Mouse (Mus musculus) urinary bladder, adult 2 months (tissue): ENCODE measurements around the gene Slc27a4. TPM values are rescaled to one million over a fixed set of nuclear protein-coding genes. Genes with fewer than 3 reads are reported as not detected.

Source experiments
- DNase-seq: peaks from one replicate; pipeline ENCODE4 v3.0.0; 2022; ENCODE audit warnings: low spot score
- polyA plus RNA-seq: library from polyadenylated mRNA; depleted of rRNA; stranded (reverse); fragments of >200 nt; gene quantifications from 2 replicates; pipeline ENCODE4 v1.2.3, GENCODE M21; 2012

Slc27a4 gene
- polyA plus RNA-seq, 1 experiment: 30.0 TPM

DNA sequence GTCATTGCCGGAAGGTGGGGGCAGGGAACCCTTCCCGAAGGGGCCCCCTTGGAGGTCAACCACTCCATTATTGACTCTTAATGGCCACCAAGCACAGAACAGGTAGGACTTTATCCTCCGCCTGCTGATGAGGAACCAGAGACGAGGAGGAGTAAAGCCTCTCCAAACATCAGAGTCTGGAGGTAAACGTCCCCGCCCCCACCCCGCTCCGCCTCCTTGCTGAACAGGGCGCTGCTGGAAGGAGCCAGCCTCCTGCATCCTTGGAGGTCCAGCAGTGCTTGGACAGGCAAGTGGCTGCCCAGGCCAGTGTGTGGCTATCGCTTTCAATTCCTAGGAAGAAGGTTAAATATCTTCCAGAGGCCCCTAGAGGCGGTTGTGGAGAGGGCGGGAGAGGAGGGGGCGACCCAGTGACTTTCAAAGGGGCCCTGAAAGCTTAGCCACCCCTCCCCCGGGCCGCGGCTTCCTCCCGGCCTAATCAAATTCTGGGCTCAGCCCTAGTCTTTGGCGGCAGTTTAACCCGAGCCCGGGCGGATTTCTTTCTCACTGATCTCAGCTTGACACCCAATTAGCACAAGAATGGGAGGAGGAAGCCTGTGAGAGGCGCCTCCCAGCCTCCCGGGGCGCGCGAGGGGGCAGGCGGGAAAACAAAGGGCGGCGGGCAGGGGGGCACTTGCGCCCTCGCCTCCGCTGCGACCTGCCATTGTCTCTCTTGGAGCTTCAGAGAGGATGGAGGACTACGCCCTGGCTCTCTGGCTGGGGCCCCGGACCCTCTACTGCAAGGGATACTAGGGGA is 17.8 kb downstream of the Slc27a4 start, which contains the start of gene Urm1:
Gene Urm1, plus strand, starts transcription at position 51 of the 793 bp plus-strand sequence.
- no peak for DNase-seq

DNA sequence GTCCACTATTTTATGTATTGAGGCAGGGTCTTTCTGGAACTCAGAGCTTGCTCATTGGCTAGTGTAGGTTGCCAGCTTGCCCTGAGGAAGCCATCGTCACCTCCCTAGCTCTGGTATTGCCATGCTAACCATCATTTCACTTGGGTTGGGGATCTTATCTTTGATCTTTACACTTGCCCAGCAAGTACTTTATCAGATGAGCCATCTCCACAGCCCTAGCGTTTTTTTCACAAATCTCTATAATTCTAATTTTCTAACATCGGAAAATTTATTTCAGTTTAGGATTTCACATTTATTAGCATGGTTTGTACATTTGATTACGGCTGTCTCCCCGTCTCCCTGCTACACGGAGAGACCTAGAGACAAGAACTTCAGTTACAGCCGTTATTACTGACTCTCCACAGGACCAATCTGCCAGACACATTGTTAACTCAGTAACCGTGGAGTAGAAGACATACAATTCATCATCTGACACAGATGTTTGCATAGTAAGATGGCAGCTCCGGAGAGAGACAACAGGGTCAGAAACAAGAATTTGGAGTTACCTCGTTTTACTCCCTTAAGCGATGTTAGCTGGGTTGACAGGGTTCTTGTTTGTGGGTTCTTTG is 24.0 kb downstream of the Slc27a4 start:
- no peak for DNase-seq

DNA sequence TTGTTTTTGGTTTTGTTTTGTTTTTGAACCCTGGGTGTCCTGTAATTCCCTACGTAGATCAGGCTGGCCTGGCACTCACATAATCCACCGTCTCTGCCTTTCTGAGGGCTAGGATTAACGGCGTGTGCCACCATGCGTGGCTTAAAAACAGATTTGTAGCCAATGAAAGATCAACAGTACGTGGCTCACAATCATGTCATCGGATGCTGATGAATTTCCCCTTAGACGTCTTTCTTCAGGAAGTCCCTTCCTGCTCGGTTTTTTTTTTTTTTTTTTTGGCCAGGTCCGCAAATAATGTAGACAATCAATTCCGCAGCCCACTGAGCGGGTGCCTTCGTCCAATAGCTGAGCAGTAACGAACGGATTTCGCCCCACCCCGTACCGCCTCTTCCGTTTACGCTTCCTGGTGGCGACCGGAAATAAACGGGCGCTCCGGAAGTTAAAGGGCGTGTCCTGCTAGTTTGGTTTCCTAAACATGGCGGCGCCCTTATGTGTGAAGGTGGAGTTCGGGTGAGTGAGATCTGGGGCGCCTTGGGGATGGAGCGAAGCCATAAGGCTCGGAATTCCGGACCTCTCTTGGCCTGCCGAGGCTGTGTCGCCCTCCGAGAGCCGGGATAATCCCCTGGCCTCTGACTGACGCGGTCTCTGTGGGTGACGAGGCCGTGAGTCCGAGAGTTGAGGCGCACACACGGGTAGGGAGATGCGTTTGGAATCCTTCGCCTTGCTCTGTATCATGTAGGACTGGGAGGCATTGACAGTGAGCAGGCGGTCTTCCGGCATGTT is 24.7 kb downstream of the Slc27a4 start:
- DNase-seq: peak; percentile 76

DNA sequence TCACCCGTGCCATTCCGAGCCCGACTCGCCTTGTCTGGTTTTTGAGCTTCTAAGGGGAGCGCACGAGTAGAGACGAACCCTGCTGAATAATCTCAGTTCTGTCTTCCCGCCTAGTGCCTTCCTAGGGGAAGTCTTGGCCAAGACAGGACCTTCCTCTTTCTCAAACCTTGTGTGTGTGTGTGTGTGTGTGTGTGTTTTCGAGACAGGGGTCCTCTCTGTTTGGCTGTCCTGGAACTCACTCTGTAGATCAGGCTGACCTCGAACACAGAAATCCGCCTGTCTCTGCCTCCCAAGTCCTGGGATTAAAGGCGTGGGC is 25.2 kb downstream of the Slc27a4 start:
- no peak for DNase-seq

DNA sequence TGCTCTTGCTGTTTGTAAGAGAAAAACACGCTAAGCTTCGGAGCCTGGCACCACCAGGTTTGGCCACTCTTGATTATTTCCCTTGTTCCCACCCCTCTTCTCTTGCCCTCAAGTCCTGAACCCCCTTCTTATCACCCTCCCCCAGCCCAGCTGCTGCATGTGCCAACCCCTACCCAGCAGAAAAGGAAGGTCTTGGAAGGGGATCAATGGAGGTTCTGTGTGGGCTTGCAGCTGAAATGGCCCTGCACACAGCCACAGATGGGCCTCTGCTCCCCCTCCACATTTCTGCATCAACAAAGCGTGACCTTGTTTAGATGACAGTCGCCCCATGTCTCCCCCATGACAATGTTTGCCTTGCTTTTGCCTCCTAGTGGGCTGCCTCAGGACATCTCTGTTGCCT is 28.7 kb downstream of the Slc27a4 start:
- no peak for DNase-seq

DNA sequence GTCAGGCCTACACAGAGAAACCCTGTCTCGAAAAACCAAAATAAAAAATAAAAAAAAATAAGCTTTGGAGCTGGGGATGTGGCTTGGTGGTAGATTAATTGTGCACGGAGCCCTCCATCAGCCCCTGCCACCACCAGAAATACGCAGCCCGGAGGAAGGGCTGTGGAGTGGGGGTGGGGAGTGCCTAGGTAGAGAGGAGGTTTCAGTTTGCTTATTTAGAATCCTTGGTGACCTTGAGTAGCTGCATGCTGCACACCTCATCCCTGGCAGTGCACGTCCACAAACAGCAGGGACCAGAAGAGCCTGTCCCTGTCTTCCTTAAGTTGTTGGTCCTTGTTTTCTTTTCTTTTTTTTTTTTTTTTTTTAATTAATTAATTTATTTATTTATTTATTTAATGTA is 31.4 kb downstream of the Slc27a4 start:
- DNase-seq: no peak

DNA sequence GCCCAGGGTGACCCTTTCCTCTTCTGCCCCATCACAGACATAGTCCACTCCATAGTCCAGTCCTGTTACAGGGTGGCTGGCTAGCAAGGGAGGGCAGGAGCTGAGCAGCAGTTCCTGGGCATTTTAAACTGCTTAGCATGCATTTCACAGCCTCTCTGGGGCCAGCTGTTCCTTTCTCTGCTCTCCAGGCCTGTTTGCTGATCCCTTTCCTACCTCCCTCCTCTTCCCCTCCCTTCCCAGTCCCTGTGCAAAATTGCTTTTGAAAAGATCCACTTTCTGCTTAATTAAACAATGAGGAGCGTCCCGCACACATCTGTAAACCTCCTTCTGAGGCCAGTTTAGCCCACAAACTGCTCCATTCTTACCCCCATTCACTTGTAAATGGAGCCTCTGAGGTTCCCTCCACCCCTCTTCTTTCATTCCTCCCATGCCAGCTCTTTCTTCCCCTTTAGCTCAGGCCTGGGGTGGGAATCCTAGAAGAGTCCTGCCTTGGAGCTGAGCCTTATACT is 33.0 kb downstream of the Slc27a4 start:
- no peak for DNase-seq

DNA sequence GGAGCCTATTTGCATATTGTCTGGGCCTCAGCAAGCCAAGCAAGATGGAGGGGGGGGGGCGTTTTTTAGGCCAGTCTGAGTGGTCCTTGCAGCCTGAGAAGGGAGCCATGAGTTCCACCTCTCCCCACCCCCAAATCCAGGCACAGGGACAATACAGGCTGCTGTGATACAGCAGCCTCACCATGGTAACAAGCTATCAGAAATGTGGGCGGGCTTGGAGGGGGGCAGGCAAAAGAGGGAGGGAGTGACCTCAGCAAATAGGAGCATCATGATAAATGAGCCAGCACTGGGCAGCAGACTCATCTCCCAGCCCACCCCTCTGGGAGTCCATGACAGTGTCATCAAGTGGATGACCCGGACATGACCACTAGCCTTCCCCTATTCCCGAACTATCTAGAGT is 37.0 kb downstream of the Slc27a4 start:
- DNase-seq: no peak

DNA sequence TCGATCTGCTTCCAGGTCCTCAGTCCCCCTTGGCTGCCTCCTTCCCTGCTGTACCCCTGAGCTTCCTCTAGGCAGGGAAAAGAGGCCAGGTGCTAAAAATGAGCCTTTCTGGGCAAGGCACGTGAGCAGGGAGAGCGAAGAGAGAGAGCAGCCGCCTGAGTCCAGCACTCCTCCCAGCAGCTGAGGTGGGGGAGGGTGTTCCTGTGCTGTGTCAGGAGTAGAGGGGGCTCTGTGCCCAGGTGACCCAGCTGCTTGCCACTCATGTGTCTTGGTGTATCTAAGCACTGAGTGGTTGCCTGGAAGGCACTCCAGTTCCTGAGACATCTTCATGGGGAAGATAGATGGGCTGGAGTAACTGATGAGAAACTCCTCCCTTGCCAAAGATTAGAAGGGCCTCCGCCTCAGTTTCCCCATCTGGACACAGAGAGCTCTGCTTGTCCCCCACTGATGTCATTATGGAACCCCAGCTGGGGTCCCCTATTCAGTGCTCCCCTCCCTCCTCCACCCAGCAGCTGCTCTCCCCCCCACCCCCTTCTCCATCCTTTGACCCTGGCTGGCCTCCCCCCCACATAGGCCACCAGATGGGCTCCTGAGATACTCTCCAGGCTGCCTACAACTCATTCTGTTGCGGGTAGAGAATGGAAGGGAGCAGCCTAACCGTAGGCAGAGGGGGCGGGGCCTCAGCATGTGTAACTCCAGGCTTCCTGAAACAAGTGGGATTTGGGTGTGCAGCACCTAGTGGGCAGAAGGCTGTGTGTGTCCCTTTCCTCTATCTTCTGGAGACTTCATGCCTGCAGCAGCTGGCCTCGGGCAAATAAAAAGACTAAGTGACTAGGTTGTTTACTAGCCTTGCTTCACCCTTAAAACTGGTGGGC is 41.0 kb downstream of the Slc27a4 start:
- DNase-seq: no peak

DNA sequence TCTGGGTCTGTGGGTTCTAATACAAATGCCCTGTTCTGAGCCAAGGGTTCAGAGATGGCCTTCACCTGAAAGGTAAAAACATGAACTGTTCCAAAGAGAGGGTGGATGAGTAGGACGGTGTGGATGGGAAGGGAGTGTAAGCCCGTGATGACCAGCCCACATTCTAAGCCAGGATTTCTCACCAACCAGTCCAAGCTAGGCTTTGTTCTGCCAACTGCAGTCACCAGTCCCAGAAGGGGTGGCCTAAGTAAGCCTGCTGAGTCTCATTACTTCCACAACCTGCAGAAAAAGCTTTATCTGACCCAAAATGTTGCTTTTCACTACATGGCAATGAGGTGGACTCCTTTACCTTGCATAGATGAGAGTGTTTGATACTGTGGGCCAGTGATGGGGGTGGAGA is 41.7 kb downstream of the Slc27a4 start:
- no peak for DNase-seq

DNA sequence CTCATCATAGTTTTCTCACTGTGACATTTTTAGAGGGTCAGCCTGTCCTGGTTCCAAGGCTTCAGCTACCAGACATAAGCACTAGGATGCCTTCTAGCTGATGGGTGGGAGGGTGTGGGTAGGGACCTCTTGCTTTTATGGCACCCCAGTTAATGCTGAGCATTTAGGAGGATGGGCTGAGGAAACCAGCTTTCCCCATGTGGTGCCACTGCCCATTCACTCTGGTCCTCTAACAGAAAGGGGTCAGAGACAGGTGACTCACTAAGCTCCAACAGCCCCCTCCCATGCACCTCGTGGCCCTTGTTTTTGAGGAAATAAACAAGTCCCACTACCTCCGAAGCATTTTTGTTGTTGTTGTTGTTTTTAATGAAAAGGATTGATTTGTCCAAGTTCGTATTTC is 42.2 kb downstream of the Slc27a4 start:
- DNase-seq: no peak

DNA sequence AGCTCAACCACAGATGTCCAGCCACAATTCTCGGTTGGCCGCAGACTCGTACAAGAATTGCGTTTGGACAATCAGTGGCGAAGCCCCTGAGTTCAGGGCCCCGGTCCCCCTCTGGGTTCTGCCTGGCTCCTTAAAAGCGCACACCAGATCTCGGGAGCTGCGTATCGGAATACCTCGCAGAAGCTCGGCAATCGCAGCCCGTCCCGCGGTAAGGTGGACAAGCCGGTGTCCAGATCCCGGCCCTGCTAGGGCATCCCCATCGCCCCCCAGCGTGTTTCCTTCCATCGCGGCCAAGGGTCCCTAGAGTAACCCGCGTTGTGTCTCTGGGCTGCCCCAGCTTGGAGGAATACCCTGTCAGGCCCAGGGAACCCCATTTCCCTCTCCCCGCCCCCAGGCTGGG is 43.2 kb downstream of the Slc27a4 start:
- DNase-seq: no peak

DNA sequence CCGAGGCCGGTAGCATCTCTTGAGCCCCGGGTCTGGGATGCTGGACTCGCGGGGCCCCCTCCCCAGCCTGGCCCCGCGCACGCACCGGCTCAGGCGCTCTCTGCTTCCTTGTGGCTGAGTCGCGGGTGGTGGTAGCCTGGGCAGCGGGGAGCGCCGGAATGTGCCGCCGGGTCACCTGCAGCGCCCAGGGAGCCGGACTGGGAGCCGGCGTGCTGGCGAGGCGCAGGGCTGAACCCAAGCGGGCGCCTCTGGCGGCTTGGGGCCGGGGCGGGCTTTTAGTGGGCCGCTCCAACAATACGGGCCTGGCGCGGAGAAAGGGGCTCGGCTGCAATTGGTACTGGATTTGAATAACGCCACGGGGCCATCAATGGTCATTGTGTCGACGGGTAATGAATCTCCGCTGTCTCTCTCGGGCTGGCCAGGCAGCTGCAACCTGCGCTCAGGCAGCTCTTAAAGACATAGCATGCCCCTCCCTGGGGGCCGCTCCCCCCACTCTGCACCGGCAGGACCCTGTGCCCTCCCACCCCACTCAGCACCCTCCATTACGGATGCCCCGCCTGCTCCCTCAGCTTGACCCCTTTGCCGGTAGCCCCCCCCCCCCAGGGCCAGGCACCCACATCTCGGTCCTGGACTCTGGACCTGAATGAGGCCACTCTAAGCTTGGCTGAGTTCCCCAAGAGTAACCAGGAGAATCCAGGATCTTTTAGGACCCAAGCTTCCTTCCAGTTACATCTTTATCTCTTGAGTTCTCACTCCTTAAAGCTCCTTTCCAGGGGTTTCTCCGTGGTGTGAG is 43.8 kb downstream of the Slc27a4 start:
- DNase-seq: no peak

DNA sequence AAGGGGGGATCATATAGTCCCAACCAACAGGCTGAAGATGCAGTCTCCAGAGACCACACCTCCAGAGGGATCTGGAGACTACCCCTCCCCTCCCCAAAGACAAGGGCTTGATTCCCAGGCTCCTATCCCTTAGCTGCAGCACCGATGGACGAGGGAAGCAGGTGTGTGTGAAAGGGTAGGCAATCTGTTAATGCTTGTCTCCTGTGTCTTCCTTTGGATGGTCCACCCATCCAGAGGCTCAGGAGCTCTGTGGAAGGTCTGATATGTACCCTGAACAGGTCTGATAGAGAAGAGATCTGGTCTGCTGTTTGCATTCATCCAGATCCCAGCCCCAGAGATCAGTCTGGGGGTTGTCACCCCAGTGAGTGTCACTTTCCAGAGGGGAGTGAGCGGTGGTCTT is 44.5 kb downstream of the Slc27a4 start:
- DNase-seq: no peak

DNA sequence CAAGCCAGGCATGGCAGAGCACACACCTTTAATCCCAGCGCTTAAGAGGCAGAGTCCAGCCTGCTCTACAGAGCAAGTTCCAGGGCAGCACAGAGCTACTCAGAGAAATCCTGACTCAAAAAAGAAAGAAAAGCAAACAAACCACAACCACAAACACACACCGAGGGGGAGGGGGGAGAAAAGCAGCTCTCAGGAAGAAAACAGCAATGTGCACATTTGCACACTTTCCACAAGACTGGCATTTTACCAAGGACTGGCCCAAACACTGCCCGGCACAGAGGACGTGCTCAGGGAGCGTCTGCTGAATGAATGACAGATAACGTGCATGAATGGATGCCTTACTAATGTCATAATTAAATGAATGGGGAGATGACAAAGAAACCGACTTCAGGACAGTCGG is 46.6 kb downstream of the Slc27a4 start:
- no peak for DNase-seq

DNA sequence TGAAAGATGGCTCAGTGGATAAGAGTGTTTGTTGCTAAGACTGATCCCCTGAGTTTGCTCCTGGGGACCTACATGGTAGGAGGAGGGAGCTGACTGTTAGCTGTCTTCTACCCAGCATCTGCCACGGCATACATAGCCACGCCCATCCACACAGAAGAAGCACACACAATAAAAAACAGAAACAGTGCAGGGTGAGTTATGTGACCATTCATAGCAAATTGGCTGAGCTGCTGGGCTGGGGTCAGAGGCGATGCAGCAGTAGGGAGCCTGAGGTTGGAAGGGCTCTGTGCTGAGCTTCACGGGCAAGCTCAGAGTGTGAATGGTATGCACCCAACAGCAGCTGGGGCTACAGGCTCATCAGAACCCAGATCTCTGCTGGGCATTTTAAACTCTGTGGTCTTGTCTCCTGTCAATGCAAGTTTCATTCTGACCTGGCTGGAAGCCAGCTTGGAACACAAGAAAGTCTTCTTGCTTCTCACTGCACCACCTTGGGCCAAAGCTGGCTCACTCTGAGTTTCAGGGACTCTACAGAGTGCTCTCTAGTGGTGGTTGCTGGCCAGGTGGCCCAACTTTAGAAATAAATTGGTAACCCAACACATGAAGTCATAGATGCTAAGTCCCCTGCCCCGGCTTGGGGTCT is 47.5 kb downstream of the Slc27a4 start:
- no peak for DNase-seq

DNA sequence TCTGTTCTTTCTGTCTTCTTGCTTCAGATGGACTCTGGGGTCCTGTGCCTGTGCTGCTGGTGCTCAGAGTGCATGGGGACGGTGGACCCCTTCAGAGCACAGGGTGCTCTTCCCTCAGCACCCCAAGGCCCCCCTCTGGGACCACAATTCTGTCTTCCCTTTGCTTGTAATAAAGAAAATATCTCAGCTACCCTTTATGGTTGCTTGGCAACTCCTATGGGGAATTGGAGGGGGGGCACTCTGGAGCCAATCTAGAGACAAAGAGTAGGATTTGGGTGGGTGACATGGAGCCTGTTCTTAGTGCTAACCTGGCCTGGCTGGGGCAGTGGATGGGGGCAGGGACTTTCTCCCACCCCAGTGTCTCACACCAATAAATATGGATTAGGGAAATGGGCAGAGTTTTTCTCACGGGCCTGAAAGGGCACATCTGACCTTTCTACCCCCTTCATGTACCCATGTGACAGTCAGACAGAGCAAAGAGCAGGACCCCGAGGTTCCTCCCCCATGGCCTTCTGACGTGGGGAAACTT is 50.6 kb downstream of the Slc27a4 start:
- DNase-seq: no peak

DNA sequence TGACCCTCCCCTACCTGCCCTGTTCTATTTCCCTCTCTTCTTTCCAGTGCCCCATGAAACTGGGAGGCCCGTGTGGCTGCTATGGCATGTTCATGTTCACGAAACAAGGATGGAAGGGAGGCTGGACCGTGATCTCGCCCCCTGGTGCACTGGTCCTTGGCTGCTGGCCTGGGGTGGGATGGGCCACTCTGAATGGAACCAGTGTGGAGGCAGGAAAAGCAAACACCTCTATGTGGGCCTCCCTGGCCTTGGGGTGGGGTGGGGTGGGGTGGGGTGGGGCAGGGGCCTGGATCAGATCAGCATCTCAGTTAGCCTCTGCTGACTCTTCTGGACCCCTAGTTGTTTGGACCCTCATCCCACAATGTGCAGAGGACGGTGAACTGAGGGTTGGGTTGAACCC is 51.3 kb downstream of the Slc27a4 start:
- no peak for DNase-seq

DNA sequence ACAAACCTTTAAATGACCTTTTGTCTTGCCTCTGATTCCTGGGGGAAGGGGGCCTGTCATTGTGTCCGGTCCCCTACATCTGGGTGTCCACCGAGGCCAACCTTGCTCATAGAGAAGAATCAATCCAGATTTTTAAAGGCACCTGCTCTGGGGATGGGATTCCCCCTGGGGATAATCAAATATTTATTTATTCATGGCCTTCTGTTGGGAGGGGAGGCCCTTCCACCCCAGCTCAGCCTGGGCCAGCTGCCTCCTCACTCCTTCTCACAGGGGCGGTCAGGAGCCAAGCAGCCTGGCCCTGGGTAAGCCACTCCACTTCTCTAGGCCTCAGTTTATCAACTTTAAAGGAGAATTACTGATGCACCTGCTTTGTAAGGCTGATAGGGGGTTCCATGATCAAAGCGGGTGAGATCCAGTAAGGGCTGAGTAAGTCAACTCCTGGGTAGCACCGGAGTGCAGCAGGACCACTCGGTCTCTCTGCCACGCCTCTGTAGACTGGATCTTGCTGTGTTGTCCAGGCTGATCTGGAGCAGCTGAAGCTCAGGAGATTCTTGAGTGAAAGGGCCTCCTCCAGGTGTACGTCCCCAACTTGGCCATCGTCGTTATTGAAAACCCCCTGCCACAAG is 53.3 kb downstream of the Slc27a4 start:
- no peak for DNase-seq
